In genomic region chr1:74967962-74968580, GRCm38 (mm10) we compare ENCODE assay signal across 1 mouse cellular context.
TF ChIP-seq lines count a peak whose summit lies in the region.

No protein-coding gene starts in this region.

TF ChIP-seq in MEL, 35 proteins besides CTCF, POLR2A, EP300 and RAD21 (continued from another document):
- peak; percentile 31; the same call in 1 of the 2 replicates for TF ChIP-seq JUND (IDR thresholded peaks at IDR 0.05; ENCODE audit: low read depth, low read length)
- no peak for TF ChIP-seq MXI1 (IDR thresholded peaks at IDR 0.05; ENCODE audit: low read depth, low read length)
- no peak for TF ChIP-seq POLR2AphosphoS5 (IDR thresholded peaks at IDR 0.05; ENCODE audit: borderline replicate concordance, low read depth, low read length)
- TF ChIP-seq TCF12 (IDR thresholded peaks at IDR 0.05; ENCODE audit: low read depth, low read length) = peak; percentile 13; the same call in 1 of the 2 replicates
- TF ChIP-seq TAL1 (IDR thresholded peaks at IDR 0.05; ENCODE audit: low read length) = peak; percentile 60
- TF ChIP-seq ZMIZ1 (IDR thresholded peaks at IDR 0.05; ENCODE audit: low read depth, low read length) = no peak
- no peak for TF ChIP-seq POLR2AphosphoS2 (IDR thresholded peaks at IDR 0.05; ENCODE audit: low read length)
- TF ChIP-seq KAT2A (conservative IDR thresholded peaks at IDR 0.05; ENCODE audit: low read depth, low read length) = no peak
- no peak for TF ChIP-seq E2F4 (IDR thresholded peaks at IDR 0.05; ENCODE audit: borderline replicate concordance, low read depth, low read length)
- TF ChIP-seq TBP (IDR thresholded peaks at IDR 0.05; ENCODE audit: low read depth, low read length) = no peak
- TF ChIP-seq MAFK (IDR thresholded peaks at IDR 0.05; ENCODE audit: borderline replicate concordance, low read depth, low read length) = no peak
- TF ChIP-seq HCFC1 (IDR thresholded peaks at IDR 0.05; ENCODE audit: low read depth, low read length) = no peak
